Mouse (Mus musculus) retina, postnatal 1 day (tissue): Measurements from ENCODE around the gene Bmpr1b.

Experiments used
- DNase-seq: peaks from one replicate; pipeline ENCODE4 v3.0.0-alpha.2; 2012

Gene Bmpr1b

GRCm38 (mm10) chr3:141897698-141898097 is 271.5 kb downstream of the Bmpr1b start:
- DNase-seq: no peak

- no peak for DNase-seq
Observed at GRCm38 (mm10) chr3:141896870-141897554, 272.2 kb downstream of the Bmpr1b start.

GRCm38 (mm10) chr3:141895096-141895495 is 274.1 kb downstream of the Bmpr1b start:
- no peak for DNase-seq

- no peak for DNase-seq
Observed at GRCm38 (mm10) chr3:141890668-141891067, 278.6 kb downstream of the Bmpr1b start.

GRCm38 (mm10) chr3:141887476-141888274 is 281.6 kb downstream of the Bmpr1b start:
- peak; percentile 65 for DNase-seq

- no peak for DNase-seq
Observed at GRCm38 (mm10) chr3:141884190-141884589, 285.0 kb downstream of the Bmpr1b start.

- DNase-seq: no peak
Observed at GRCm38 (mm10) chr3:141882496-141882895, 286.7 kb downstream of the Bmpr1b start.

GRCm38 (mm10) chr3:141872337-141873042 is 296.7 kb downstream of the Bmpr1b start:
- peak; percentile 50 for DNase-seq

GRCm38 (mm10) chr3:141871805-141872204 is 297.4 kb downstream of the Bmpr1b start:
- no peak for DNase-seq

GRCm38 (mm10) chr3:141862816-141863461 is 306.3 kb downstream of the Bmpr1b start:
- DNase-seq: peak; percentile 78

- DNase-seq: no peak
Observed at GRCm38 (mm10) chr3:141857123-141857522, 312.1 kb downstream of the Bmpr1b start.

GRCm38 (mm10) chr3:141854339-141854738 is 314.9 kb downstream of the Bmpr1b start:
- no peak for DNase-seq

GRCm38 (mm10) chr3:141850141-141850540 is 319.1 kb downstream of the Bmpr1b start:
- no peak for DNase-seq

- DNase-seq: no peak
Observed at GRCm38 (mm10) chr3:141849206-141849605, 320.0 kb downstream of the Bmpr1b start.

- DNase-seq: peak; percentile 76
Observed at GRCm38 (mm10) chr3:141838864-141839263, 330.4 kb downstream of the Bmpr1b start.

- DNase-seq: peak; percentile 76
Observed at GRCm38 (mm10) chr3:141831135-141831534, 338.1 kb downstream of the Bmpr1b start.

GRCm38 (mm10) chr3:141828301-141828700 is 340.9 kb downstream of the Bmpr1b start:
- DNase-seq: no peak

GRCm38 (mm10) chr3:141819331-141819941 is 349.8 kb downstream of the Bmpr1b start:
- peak; percentile 65 for DNase-seq

GRCm38 (mm10) chr3:141818615-141819312 is 350.5 kb downstream of the Bmpr1b start:
- DNase-seq: no peak

GRCm38 (mm10) chr3:141814776-141815175 is 354.4 kb downstream of the Bmpr1b start:
- peak; percentile 90 for DNase-seq

- DNase-seq: peak; percentile 79
Observed at GRCm38 (mm10) chr3:141811348-141811747, 357.9 kb downstream of the Bmpr1b start.

GRCm38 (mm10) chr3:141810944-141811343 is 358.3 kb downstream of the Bmpr1b start:
- peak; percentile 38 for DNase-seq
